In the genomic region with DNA sequence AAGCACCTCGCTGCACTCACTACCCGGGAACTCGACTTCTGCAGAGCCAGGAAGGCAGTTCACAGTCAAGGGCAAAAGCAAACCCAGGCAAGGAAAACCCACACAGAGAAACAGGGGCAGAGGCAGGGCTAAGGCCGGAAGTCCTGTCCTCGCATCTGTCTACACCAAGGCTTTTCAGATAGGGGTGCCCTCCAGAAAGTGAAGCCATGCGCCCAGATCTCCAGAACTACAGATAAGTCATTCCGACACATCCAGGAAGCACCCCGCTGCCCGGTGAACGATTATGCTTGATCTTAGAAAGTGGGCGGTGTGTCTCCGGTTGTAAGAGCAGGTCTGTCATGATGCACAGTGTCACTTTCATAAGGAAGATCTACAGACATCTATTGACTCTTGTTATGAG, we compare ENCODE assay signal across 9 mouse cellular contexts.
DNase-seq lines count a peak whose midpoint lies in the region; ATAC-seq and TF ChIP-seq lines count a peak whose summit lies in the region.
"Had no signal": no experiment of that assay in that cellular context is flagged by ENCODE, and none has a peak within 500 bp of the region (broad histone marks: within the 10 kb centered on the region; RNA-seq: fewer than 3 reads in every experiment).

No protein-coding gene starts in this region.

- no peaks in the 10 kb centered on the region for H3K9me3 ChIP-seq in heart, embryonic 12.5 days (replicated peaks)
- no peaks in the 10 kb centered on the region for H3K9me3 ChIP-seq in stomach, embryonic 15.5 days
- H3K9me3 ChIP-seq: liver, embryonic 15.5 days had no signal

- H3K9ac ChIP-seq in heart, embryonic 12.5 days: 0 out of 2 replicates have a peak overlapping the region, but pooled peaks have one; percentile 16
- no peak overlapping the region for H3K9ac ChIP-seq in stomach, embryonic 15.5 days
- H3K9ac ChIP-seq: liver, embryonic 15.5 days had no signal

- peak overlapping the region; percentile 59 for H3K27ac ChIP-seq in heart, embryonic 12.5 days (ENCODE audit: poor library complexity, severe bottlenecking)
- no peak overlapping the region; the same call in 1 of the 2 replicates for H3K27ac ChIP-seq in cortical plate, adult 2 months (ENCODE audit: insufficient read depth, low read length)
- no peak overlapping the region for H3K27ac ChIP-seq in stomach, embryonic 15.5 days
- H3K27ac ChIP-seq: liver, embryonic 15.5 days had no signal

- intact Hi-C loops in heart, postnatal 14 days (cut with DNase I): no loop called here

- peaks cover 29% of the 10 kb centered on the region for H3K4me1 ChIP-seq in heart, embryonic 12.5 days (replicated peaks)
- peaks cover 3% of the 10 kb centered on the region for H3K4me1 ChIP-seq in cortical plate, adult 2 months (ENCODE audit: control insufficient read depth, insufficient read depth, low read length)
- 0 out of 2 replicates have a peak, but pooled peaks cover 6% of the 10 kb centered on the region for H3K4me1 ChIP-seq in stomach, embryonic 15.5 days

- DNase-seq in heart, postnatal 14 days: no peak
- DNase-seq in ovary, adult 18-20 months (ENCODE audit: low spot score): peak; percentile 21
- DNase-seq in ovary, postnatal 14 days (ENCODE audit: low spot score): no peak
- DNase-seq in Muller cell, postnatal 12 days (ENCODE audit: inconsistent ontology term): no peak
- no peak for DNase-seq in urinary bladder, postnatal 14 days (ENCODE audit: low spot score)

- peak overlapping the region; percentile 86 for H3K4me2 ChIP-seq in heart, embryonic 12.5 days
- peak overlapping the region; percentile 85 for H3K4me2 ChIP-seq in stomach, embryonic 15.5 days
- H3K4me2 ChIP-seq: liver, embryonic 15.5 days had no signal

- H3K4me3 ChIP-seq in heart, embryonic 12.5 days: peak overlapping the region; percentile 32
- H3K4me3 ChIP-seq in cortical plate, adult 2 months (ENCODE audit: insufficient read depth, low read length): peak overlapping the region; percentile 77
- peak overlapping the region; percentile 50 for H3K4me3 ChIP-seq in stomach, embryonic 15.5 days (replicated peaks)
- H3K4me3 ChIP-seq: liver, embryonic 15.5 days had no signal

- TF ChIP-seq CTCF in cortical plate, adult 2 months (IDR thresholded peaks at IDR 0.05; ENCODE audit: extremely low read depth, insufficient read depth, low read length): no peak

- 29% methylated on average over 12 of the region's 12 CpGs for WGBS in heart, embryonic 12.5 days
- WGBS in stomach, embryonic 15.5 days: 68% methylated on average over 12 of the region's 12 CpGs

- 0 out of 2 replicates have a peak, but pooled peaks have one; percentile 33 for ATAC-seq in heart, embryonic 12.5 days (ENCODE audit: insufficient number of reproducible peaks, low FRiP score)
- 0 out of 2 replicates have a peak, but pooled peaks have one; percentile 23 for ATAC-seq in stomach, embryonic 15.5 days (ENCODE audit: insufficient read depth, low FRiP score, low read depth)

- TF ChIP-seq POLR2A in cortical plate, adult 2 months (IDR thresholded peaks at IDR 0.05; ENCODE audit: extremely low read depth, insufficient read depth, low read length): no peak

- H3K36me3 ChIP-seq in heart, embryonic 12.5 days: no peaks in the 10 kb centered on the region
- no peaks in the 10 kb centered on the region for H3K36me3 ChIP-seq in stomach, embryonic 15.5 days
- H3K36me3 ChIP-seq: liver, embryonic 15.5 days had no signal

- H3K27me3 ChIP-seq in heart, embryonic 12.5 days (replicated peaks): no peaks in the 10 kb centered on the region
- H3K27me3 ChIP-seq in stomach, embryonic 15.5 days (replicated peaks): no peaks in the 10 kb centered on the region
